ENCODE assay signal across 21 mouse cellular contexts in genomic region chr1:138480694-138481093, GRCm38 (mm10).
"Had no signal": no experiment of that assay in that cellular context is flagged by ENCODE, and none has a peak within 500 bp of the region (broad histone marks: within the 10 kb centered on the region; RNA-seq: fewer than 3 reads in every experiment).

No protein-coding gene starts in this region.

- H3K27me3 ChIP-seq: midbrain, embryonic 12.5 days; neural tube, embryonic 13.5 days; neural tube, embryonic 15.5 days; stomach, embryonic 15.5 days had no signal

- ATAC-seq: midbrain, embryonic 16.5 days had no signal

- H3K27ac ChIP-seq: midbrain, embryonic 10.5 days; midbrain, embryonic 12.5 days; neural tube, embryonic 13.5 days; neural tube, embryonic 15.5 days; stomach, embryonic 15.5 days; stomach, postnatal 0 days had no signal

- H3K4me1 ChIP-seq: midbrain, embryonic 10.5 days; midbrain, embryonic 12.5 days; neural tube, embryonic 13.5 days; neural tube, embryonic 15.5 days; stomach, embryonic 15.5 days had no signal

- H3K9me3 ChIP-seq: midbrain, embryonic 10.5 days; neural tube, embryonic 15.5 days; stomach, embryonic 15.5 days had no signal

- DNase-seq: lung, adult 18-20 months; lung, embryonic 14.5 days; lung, postnatal 10 days; lung, postnatal 4 days; midbrain, embryonic 14.5 days; retina, postnatal 1 day; right cerebral cortex, adult 18-20 months; right cerebral cortex, postnatal 25 days; right cerebral cortex, postnatal 4 days; spleen, adult 18-20 months; thymus, adult 2 months; thymus, postnatal 25 days; thymus, postnatal 4 days had no signal

- H3K9ac ChIP-seq: lung, embryonic 14.5 days; midbrain, embryonic 12.5 days; neural tube, embryonic 13.5 days; neural tube, embryonic 15.5 days; stomach, embryonic 15.5 days had no signal

- H3K4me3 ChIP-seq: midbrain, embryonic 10.5 days; midbrain, embryonic 12.5 days; myocyte; neural tube, embryonic 13.5 days; neural tube, embryonic 15.5 days; stomach, embryonic 15.5 days had no signal

- H3K36me3 ChIP-seq: midbrain, embryonic 12.5 days; neural tube, embryonic 13.5 days; neural tube, embryonic 15.5 days; stomach, embryonic 15.5 days had no signal
